Mouse (Mus musculus) kidney, postnatal 10 days (tissue): ENCODE measurements at regions not wholly inside any gene's neighbourhood (a gene's known extent, or its start where the extent isn't known, plus 50 kb on each side); places are given as distances from the start of the nearest gene placed in this dataset.
A peak's percentile ranks its signal among the peaks of the same experiment; 100 is the strongest.

Experiments
- DNase-seq: peaks from one replicate; pipeline ENCODE4 v3.0.0; 2021; ENCODE audit warnings: mixed read lengths

GRCm38 (mm10) chr9:24943830-24944229 is 145.4 kb upstream of the Gm10181 start:
- no peak for DNase-seq

GRCm38 (mm10) chr9:24952516-24952915 is 136.7 kb upstream of the Gm10181 start:
- DNase-seq = no peak

GRCm38 (mm10) chr9:24955641-24956040 is 133.6 kb upstream of the Gm10181 start:
- no peak for DNase-seq

GRCm38 (mm10) chr9:24956566-24956965 is 132.7 kb upstream of the Gm10181 start:
- DNase-seq = no peak

GRCm38 (mm10) chr9:24963290-24963689 is 125.9 kb upstream of the Gm10181 start:
- no peak for DNase-seq

GRCm38 (mm10) chr9:24967571-24967970 is 121.7 kb upstream of the Gm10181 start:
- DNase-seq = no peak

GRCm38 (mm10) chr9:24974021-24974741 is 115.0 kb upstream of the Gm10181 start:
- peak; percentile 33 for DNase-seq

GRCm38 (mm10) chr9:24982796-24983195 is 106.4 kb upstream of the Gm10181 start:
- DNase-seq = no peak

- no peak for DNase-seq
Observed at GRCm38 (mm10) chr9:24994491-24994890, 94.7 kb upstream of the Gm10181 start.

GRCm38 (mm10) chr9:25021095-25021691 is 68.0 kb upstream of the Gm10181 start:
- DNase-seq = no peak

- no peak for DNase-seq
Observed at GRCm38 (mm10) chr9:25022439-25022838, 66.8 kb upstream of the Gm10181 start.

- no peak for DNase-seq
Observed at GRCm38 (mm10) chr9:25024486-25024885, 64.7 kb upstream of the Gm10181 start.

- DNase-seq = peak; percentile 74
Observed at GRCm38 (mm10) chr9:25027581-25027980, 61.6 kb upstream of the Gm10181 start.

- DNase-seq = no peak
Observed at GRCm38 (mm10) chr9:25028305-25028704, 60.9 kb upstream of the Gm10181 start.

- no peak for DNase-seq
Observed at GRCm38 (mm10) chr9:25031466-25031865, 57.8 kb upstream of the Gm10181 start.
